Mouse (Mus musculus): ENCODE measurements around the gene Creb3. TPM values are rescaled to one million over a fixed set of nuclear protein-coding genes. Genes with fewer than 3 reads are reported as not detected.

The Creb3 gene
- total RNA-seq, 4 experiments from 2014 or later, result 39.7 to 48.8 (median 43.2) TPM

- DNase-seq (ENCODE audit: low spot score), result no peak
Measured at GRCm38 (mm10) chr4:43558028-43558630, 4.0 kb upstream of the Creb3 start.

GRCm38 (mm10) chr4:43558631-43559356 is 3.3 kb upstream of the Creb3 start:
- DNase-seq (ENCODE audit: low spot score), result peak; percentile 70

- no peak for DNase-seq (ENCODE audit: low spot score)
Measured at GRCm38 (mm10) chr4:43559519-43560242, 2.5 kb upstream of the Creb3 start.

- DNase-seq (ENCODE audit: low spot score), result peak; percentile 72
Measured at GRCm38 (mm10) chr4:43560243-43560611, 1.9 kb upstream of the Creb3 start.

- no peak for DNase-seq (ENCODE audit: low spot score)
Measured at GRCm38 (mm10) chr4:43560976-43561375, 1.2 kb upstream of the Creb3 start.

- DNase-seq (ENCODE audit: low spot score), result no peak
Measured at GRCm38 (mm10) chr4:43561436-43561996, 616 bp upstream of the Creb3 start.

- no peak for DNase-seq (ENCODE audit: low spot score)
Measured at GRCm38 (mm10) chr4:43562769-43563600, 853 bp downstream of the Creb3 start.

GRCm38 (mm10) chr4:43563601-43563875 is 1.4 kb downstream of the Creb3 start:
- DNase-seq (ENCODE audit: low spot score), result no peak

- no peak for DNase-seq (ENCODE audit: low spot score)
Measured at GRCm38 (mm10) chr4:43564231-43564630, 2.1 kb downstream of the Creb3 start.

GRCm38 (mm10) chr4:43567140-43567539 is 5.0 kb downstream of the Creb3 start:
- no peak for DNase-seq (ENCODE audit: low spot score)

GRCm38 (mm10) chr4:43571395-43572045 is 9.4 kb downstream of the Creb3 start:
- no peak for DNase-seq (ENCODE audit: low spot score)

GRCm38 (mm10) chr4:43573561-43573960 is 11.4 kb downstream of the Creb3 start:
- no peak for DNase-seq (ENCODE audit: low spot score)

GRCm38 (mm10) chr4:43575356-43575755 is 13.2 kb downstream of the Creb3 start:
- DNase-seq (ENCODE audit: low spot score), result no peak

- DNase-seq (ENCODE audit: low spot score), result no peak
Measured at GRCm38 (mm10) chr4:43577237-43577881, 15.2 kb downstream of the Creb3 start.

GRCm38 (mm10) chr4:43578376-43579204 is 16.5 kb downstream of the Creb3 start, which contains the start of the genes Rgp1 and Gba2:
Rgp1 (plus strand) TSS chr4:43578715.
Gba2 (minus strand) TSS chr4:43578873.
- peak; percentile 87 for DNase-seq (ENCODE audit: low spot score)

- DNase-seq (ENCODE audit: low spot score), result no peak
Measured at GRCm38 (mm10) chr4:43579256-43579655, 17.1 kb downstream of the Creb3 start.

- no peak for DNase-seq (ENCODE audit: low spot score)
Measured at GRCm38 (mm10) chr4:43579731-43580130, 17.6 kb downstream of the Creb3 start.

GRCm38 (mm10) chr4:43580721-43581120 is 18.6 kb downstream of the Creb3 start:
- no peak for DNase-seq (ENCODE audit: low spot score)

- no peak for DNase-seq (ENCODE audit: low spot score)
Measured at GRCm38 (mm10) chr4:43581381-43581780, 19.2 kb downstream of the Creb3 start.

- no peak for DNase-seq (ENCODE audit: low spot score)
Measured at GRCm38 (mm10) chr4:43582241-43582640, 20.1 kb downstream of the Creb3 start.

All from heart, adult 8-10 months (tissue).